Mouse (Mus musculus): ENCODE data around the gene Pias1.

DNA sequence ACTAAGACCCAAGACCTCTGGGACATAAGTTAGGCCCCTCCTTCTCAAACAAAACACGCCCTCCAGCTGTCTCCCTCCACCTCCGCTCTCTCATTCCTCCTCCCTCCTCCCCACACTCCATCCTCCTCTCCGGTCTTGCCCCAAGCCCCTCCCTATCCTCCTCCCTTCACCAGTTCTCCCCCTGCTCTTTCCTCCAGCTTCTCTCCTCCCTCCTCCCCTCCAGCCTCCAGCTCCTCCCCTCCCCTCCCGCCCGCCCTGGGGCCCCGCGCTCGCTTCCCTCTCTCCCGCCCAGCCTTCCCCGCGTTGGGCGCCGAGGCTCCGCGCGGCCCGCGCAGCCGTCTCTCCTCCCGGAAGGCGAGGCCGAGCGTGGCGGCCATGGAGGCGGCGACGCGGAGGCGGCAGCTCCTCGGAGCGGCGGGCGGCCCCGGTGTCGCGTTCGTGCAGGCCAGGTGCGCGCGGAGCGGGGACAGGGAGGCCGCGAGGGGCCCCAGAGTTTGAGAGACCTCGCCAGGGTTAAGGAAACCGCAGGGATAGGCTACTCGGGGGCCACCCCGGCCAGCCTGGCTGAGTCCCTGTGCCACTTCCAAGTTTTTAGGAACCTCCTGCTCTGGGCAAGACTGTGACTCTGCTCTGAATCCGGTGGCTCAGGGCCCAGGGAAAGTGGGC lies 149.1 kb downstream of the Pias1 start, which contains the start of gene Cln6:
- TF ChIP-seq POLR2A (IDR thresholded peaks at IDR 0.05; ENCODE audit: borderline replicate concordance, control insufficient read depth, low read depth, low read length) (peak; percentile 52; the same call in 1 of the 2 replicates), CTCF (IDR thresholded peaks at IDR 0.05; ENCODE audit: control insufficient read depth, insufficient read depth, low read length) (no peak)
